Mouse (Mus musculus): Measurements from ENCODE around the gene Elovl7.

GRCm38 (mm10) chr13:108265394-108265793 lies 51.2 kb downstream of the Elovl7 start:
- TF ChIP-seq ZNF384 (IDR thresholded peaks at IDR 0.05; ENCODE audit: low read depth, low read length) (no peak), HCFC1 (IDR thresholded peaks at IDR 0.05; ENCODE audit: borderline replicate concordance, insufficient read depth, low read length) (no peak)
